Mouse (Mus musculus): ENCODE results near the gene 1700102P08Rik. TPM values are rescaled to one million over a fixed set of nuclear protein-coding genes. Genes with fewer than 3 reads are reported as not detected.

1700102P08Rik gene
- polyA plus RNA-seq, 1 experiment from 2014 or later = 0.43 TPM

DNA sequence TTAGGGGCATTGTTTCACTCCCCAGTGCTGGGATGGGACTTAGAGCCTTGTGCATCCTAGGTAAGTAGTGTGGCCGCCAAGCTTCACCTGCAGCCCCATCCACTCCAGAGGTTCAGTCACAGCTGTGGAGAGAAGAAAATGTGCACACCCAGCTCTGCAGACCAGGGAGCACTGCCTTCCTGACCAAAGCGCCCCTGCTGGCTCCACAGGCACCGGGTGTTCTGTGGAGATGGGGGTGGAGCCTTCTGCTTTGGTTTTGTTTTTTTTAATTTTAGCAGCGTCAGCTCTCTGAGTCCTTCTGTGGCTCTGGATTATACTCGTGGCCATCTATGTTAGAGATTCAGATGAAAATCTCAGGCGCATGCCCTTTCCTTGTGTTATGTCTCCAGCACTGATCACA, 3.4 kb upstream of the 1700102P08Rik start:
- 76% methylated on average over 6 of the region's 6 CpGs for WGBS
- ATAC-seq (ENCODE audit: insufficient number of reproducible peaks, insufficient read depth, low FRiP score, low read depth) = no peak

GRCm38 (mm10) chr9:108394191-108394590, 1.6 kb downstream of the 1700102P08Rik start:
- Histone ChIP-seq H3K9me3 (ENCODE audit: control insufficient read depth, low read length) (no peaks in the 10 kb centered on the region), H3K27ac (replicated peaks in 1 of 2; ENCODE audit: control insufficient read depth in 1 of 2, insufficient read depth in 1 of 2, low read depth in 2 of 2, low read length in 2 of 2) (no peak overlapping the region), H3K36me3 (ENCODE audit: control insufficient read depth, insufficient read depth, low read length) (peaks cover 55% of the 10 kb centered on the region), H3K4me1 (ENCODE audit: control insufficient read depth in 2 of 2, insufficient read depth in 2 of 2, low read length in 2 of 2) (no peaks in the 10 kb centered on the region), H3K4me3 (ENCODE audit: control insufficient read depth in 1 of 2, insufficient read depth in 1 of 2, low read depth in 1 of 2, low read length in 2 of 2) (no peak overlapping the region), H3K4me2 (ENCODE audit: low read length) (no peak overlapping the region), H3K9ac (ENCODE audit: low read length) (no peak overlapping the region), H3K27me3 (ENCODE audit: control insufficient read depth, insufficient read depth, low read length) (no peaks in the 10 kb centered on the region)
- no peak for ATAC-seq (ENCODE audit: insufficient number of reproducible peaks, insufficient read depth, low FRiP score, low read depth)
- WGBS = 93% methylated on average over 6 of the region's 6 CpGs

More for the DNA sequence above, 3.4 kb upstream of the 1700102P08Rik start:
- no peak overlapping the region for H3K9ac ChIP-seq (ENCODE audit: low read length)
- no peaks in the 10 kb centered on the region for H3K4me1 ChIP-seq (ENCODE audit: control insufficient read depth in 2 of 2, insufficient read depth in 2 of 2, low read length in 2 of 2)
- H3K4me3 ChIP-seq (ENCODE audit: control insufficient read depth in 1 of 2, insufficient read depth in 1 of 2, low read depth in 1 of 2, low read length in 2 of 2) = no peak overlapping the region
- no peaks in the 10 kb centered on the region for H3K27me3 ChIP-seq (ENCODE audit: control insufficient read depth, insufficient read depth, low read length)
- no peak overlapping the region for H3K27ac ChIP-seq (replicated peaks in 1 of 2; ENCODE audit: control insufficient read depth in 1 of 2, insufficient read depth in 1 of 2, low read depth in 2 of 2, low read length in 2 of 2)
- H3K9me3 ChIP-seq (ENCODE audit: control insufficient read depth, low read length) = no peaks in the 10 kb centered on the region
- no peak overlapping the region for H3K4me2 ChIP-seq (ENCODE audit: low read length)
- H3K36me3 ChIP-seq (ENCODE audit: control insufficient read depth, insufficient read depth, low read length) = peaks cover 96% of the 10 kb centered on the region

DNA sequence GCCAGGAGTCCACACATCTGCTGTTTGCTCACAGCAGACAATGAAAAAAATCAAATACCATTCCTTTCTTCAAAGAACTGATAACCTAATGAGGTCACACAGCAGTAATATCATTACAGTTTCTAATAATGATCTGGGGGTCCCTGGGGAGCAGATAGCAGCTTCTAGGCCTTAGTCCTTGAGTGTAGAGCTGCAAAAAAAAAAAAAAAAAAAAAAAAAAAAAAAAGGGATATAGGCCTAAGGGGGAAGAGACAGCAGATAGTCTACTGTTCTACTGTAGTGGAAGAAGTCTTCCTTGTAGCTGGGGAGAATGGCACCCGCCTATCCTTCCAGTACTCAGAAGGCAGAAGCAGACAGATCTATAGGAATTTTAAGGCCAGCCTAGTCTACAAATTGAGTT, 2.8 kb downstream of the 1700102P08Rik start:
- H3K36me3 ChIP-seq (ENCODE audit: control insufficient read depth, insufficient read depth, low read length) = peaks cover 44% of the 10 kb centered on the region
- no peak overlapping the region for H3K27ac ChIP-seq (replicated peaks in 1 of 2; ENCODE audit: control insufficient read depth in 1 of 2, insufficient read depth in 1 of 2, low read depth in 2 of 2, low read length in 2 of 2)
- 87% methylated on average over 1 of the region's 1 CpGs for WGBS
- no peaks in the 10 kb centered on the region for H3K27me3 ChIP-seq (ENCODE audit: control insufficient read depth, insufficient read depth, low read length)
- no peak overlapping the region for H3K4me3 ChIP-seq (ENCODE audit: control insufficient read depth in 1 of 2, insufficient read depth in 1 of 2, low read depth in 1 of 2, low read length in 2 of 2)
- ATAC-seq (ENCODE audit: insufficient number of reproducible peaks, insufficient read depth, low FRiP score, low read depth) = no peak
- H3K9ac ChIP-seq (ENCODE audit: low read length) = no peak overlapping the region
- no peak overlapping the region for H3K4me2 ChIP-seq (ENCODE audit: low read length)
- no peaks in the 10 kb centered on the region for H3K4me1 ChIP-seq (ENCODE audit: control insufficient read depth in 2 of 2, insufficient read depth in 2 of 2, low read length in 2 of 2)
- no peaks in the 10 kb centered on the region for H3K9me3 ChIP-seq (ENCODE audit: control insufficient read depth, low read length)

- Histone ChIP-seq H3K4me3 (ENCODE audit: control insufficient read depth in 1 of 2, insufficient read depth in 1 of 2, low read depth in 1 of 2, low read length in 2 of 2) (no peak overlapping the region), H3K4me1 (ENCODE audit: control insufficient read depth in 2 of 2, insufficient read depth in 2 of 2, low read length in 2 of 2) (peaks cover 0 to 8% of the 10 kb centered on the region in 2 experiments; a peak in 2 of 4 replicates), H3K27ac (replicated peaks in 1 of 2; ENCODE audit: control insufficient read depth in 1 of 2, insufficient read depth in 1 of 2, low read depth in 2 of 2, low read length in 2 of 2) (no peak overlapping the region), H3K36me3 (ENCODE audit: control insufficient read depth, insufficient read depth, low read length) (peaks cover 16% of the 10 kb centered on the region), H3K9me3 (ENCODE audit: control insufficient read depth, low read length) (no peaks in the 10 kb centered on the region), H3K4me2 (ENCODE audit: low read length) (no peak overlapping the region), H3K9ac (ENCODE audit: low read length) (no peak overlapping the region), H3K27me3 (ENCODE audit: control insufficient read depth, insufficient read depth, low read length) (no peaks in the 10 kb centered on the region)
- WGBS = 85% methylated on average over 3 of the region's 3 CpGs
- ATAC-seq (ENCODE audit: insufficient number of reproducible peaks, insufficient read depth, low FRiP score, low read depth) = no peak
Measured at GRCm38 (mm10) chr9:108398324-108398723, 5.7 kb downstream of the 1700102P08Rik start.

DNA sequence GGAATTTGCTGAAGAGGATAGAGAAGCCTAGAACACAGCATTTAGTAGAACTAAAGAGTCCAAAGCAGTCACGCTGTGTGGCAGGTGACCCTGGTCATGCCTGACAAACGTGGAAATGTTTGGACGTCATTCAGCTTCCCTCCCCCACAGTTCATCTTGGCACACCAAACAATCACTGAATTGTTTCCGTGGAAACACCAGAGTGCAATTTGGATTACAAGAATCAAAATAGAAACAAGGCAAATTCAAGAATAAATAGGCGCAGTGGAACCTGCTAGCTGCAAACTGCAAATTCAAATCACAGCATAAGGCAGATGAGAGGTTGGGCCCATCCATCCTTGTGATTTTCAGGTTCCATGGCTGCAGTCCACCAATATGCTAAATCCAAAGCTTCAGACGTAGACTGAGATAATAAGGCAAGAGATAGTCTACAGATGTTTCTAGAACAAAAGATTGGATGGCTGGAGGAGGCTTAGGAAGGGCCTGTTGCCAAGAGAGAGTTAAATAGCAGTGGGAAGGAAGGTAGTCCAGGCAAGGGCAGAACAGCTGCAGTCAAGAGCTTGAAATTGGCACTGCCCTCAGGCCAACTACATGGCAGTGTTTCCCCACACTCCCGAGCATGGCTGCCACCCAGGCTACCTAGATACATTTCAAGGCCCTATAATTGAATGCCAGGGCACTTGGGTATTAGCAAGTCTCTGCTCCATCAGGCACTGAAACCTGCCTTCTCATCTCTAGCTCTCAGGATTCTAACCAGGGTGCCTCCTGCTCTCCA, 8.8 kb downstream of the 1700102P08Rik start:
- Histone ChIP-seq H3K4me2 (ENCODE audit: low read length) (no peak overlapping the region), H3K27ac (replicated peaks in 1 of 2; ENCODE audit: control insufficient read depth in 1 of 2, insufficient read depth in 1 of 2, low read depth in 2 of 2, low read length in 2 of 2) (no peak overlapping the region), H3K9me3 (ENCODE audit: control insufficient read depth, low read length) (no peaks in the 10 kb centered on the region), H3K27me3 (ENCODE audit: control insufficient read depth, insufficient read depth, low read length) (no peaks in the 10 kb centered on the region), H3K9ac (ENCODE audit: low read length) (no peak overlapping the region), H3K4me3 (ENCODE audit: control insufficient read depth in 1 of 2, insufficient read depth in 1 of 2, low read depth in 1 of 2, low read length in 2 of 2) (no peak overlapping the region), H3K36me3 (ENCODE audit: control insufficient read depth, insufficient read depth, low read length) (0 out of 2 replicates have a peak, but pooled peaks cover 4% of the 10 kb centered on the region), H3K4me1 (ENCODE audit: control insufficient read depth in 2 of 2, insufficient read depth in 2 of 2, low read length in 2 of 2) (peaks cover 0 to 8% of the 10 kb centered on the region in 2 experiments; a peak in 2 of 4 replicates)
- ATAC-seq (ENCODE audit: insufficient number of reproducible peaks, insufficient read depth, low FRiP score, low read depth) = no peak
- 62% methylated on average over 7 of the region's 7 CpGs for WGBS

- no peaks in the 10 kb centered on the region for H3K27me3 ChIP-seq (ENCODE audit: control insufficient read depth, insufficient read depth, low read length)
- H3K4me1 ChIP-seq (ENCODE audit: control insufficient read depth in 2 of 2, insufficient read depth in 2 of 2, low read length in 2 of 2) = peaks cover 0 to 8% of the 10 kb centered on the region in 2 experiments; a peak in 2 of 4 replicates
- no peak overlapping the region for H3K27ac ChIP-seq (replicated peaks in 1 of 2; ENCODE audit: control insufficient read depth in 1 of 2, insufficient read depth in 1 of 2, low read depth in 2 of 2, low read length in 2 of 2)
- 78% methylated on average over 4 of the region's 4 CpGs for WGBS
- no peak for ATAC-seq (ENCODE audit: insufficient number of reproducible peaks, insufficient read depth, low FRiP score, low read depth)
- no peaks in the 10 kb centered on the region for H3K9me3 ChIP-seq (ENCODE audit: control insufficient read depth, low read length)
- no peaks in the 10 kb centered on the region for H3K36me3 ChIP-seq (ENCODE audit: control insufficient read depth, insufficient read depth, low read length)
- no peak overlapping the region for H3K4me2 ChIP-seq (ENCODE audit: low read length)
- H3K9ac ChIP-seq (ENCODE audit: low read length) = no peak overlapping the region
- no peak overlapping the region for H3K4me3 ChIP-seq (ENCODE audit: control insufficient read depth in 1 of 2, insufficient read depth in 1 of 2, low read depth in 1 of 2, low read length in 2 of 2)
Measured at GRCm38 (mm10) chr9:108403081-108403480, 10.5 kb downstream of the 1700102P08Rik start.

DNA sequence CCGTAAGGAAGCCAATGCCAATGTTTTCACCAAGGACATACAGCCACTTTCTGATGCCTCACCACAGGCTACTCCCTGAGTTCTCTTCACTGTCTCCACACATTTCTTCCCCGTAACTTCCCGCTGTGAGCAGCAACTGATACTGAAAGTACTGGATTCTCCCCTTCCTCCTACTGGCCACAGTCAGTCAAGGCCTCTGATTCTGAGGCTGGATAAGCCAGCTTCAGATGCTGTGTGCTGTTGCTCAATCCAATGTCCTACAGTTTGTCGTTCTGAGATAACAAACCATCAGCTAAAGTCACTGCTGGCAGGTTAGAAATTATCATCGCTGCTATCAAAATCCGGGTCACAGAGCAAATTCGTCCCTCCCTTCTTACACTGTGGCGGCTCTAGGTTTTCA, 11.8 kb downstream of the 1700102P08Rik start:
- Histone ChIP-seq H3K9me3 (ENCODE audit: control insufficient read depth, low read length) (no peaks in the 10 kb centered on the region), H3K27ac (replicated peaks in 1 of 2; ENCODE audit: control insufficient read depth in 1 of 2, insufficient read depth in 1 of 2, low read depth in 2 of 2, low read length in 2 of 2) (no peak overlapping the region), H3K9ac (ENCODE audit: low read length) (no peak overlapping the region), H3K4me2 (ENCODE audit: low read length) (no peak overlapping the region), H3K36me3 (ENCODE audit: control insufficient read depth, insufficient read depth, low read length) (no peaks in the 10 kb centered on the region), H3K4me3 (ENCODE audit: control insufficient read depth in 1 of 2, insufficient read depth in 1 of 2, low read depth in 1 of 2, low read length in 2 of 2) (no peak overlapping the region), H3K27me3 (ENCODE audit: control insufficient read depth, insufficient read depth, low read length) (no peaks in the 10 kb centered on the region), H3K4me1 (ENCODE audit: control insufficient read depth in 2 of 2, insufficient read depth in 2 of 2, low read length in 2 of 2) (peaks cover under 1 to 8% of the 10 kb centered on the region in 2 experiments; a peak in 3 of 4 replicates)
- no peak for ATAC-seq (ENCODE audit: insufficient number of reproducible peaks, insufficient read depth, low FRiP score, low read depth)
- 68% methylated on average over 8 of the region's 8 CpGs for WGBS
